Mouse (Mus musculus) neural tube, embryonic 15.5 days (tissue): ENCODE data around the gene Tmem126a. TPM values are rescaled to one million over a fixed set of nuclear protein-coding genes. Genes with fewer than 3 reads are reported as not detected.

Experiments used
- ATAC-seq: fragments of 200-750 bp; cut with Nextera tagmentation; 2 replicates; pipeline ENCODE4 v1.8.0; 2017; ENCODE audit warnings: mild to moderate bottlenecking, moderate TSS enrichment, moderate library complexity; ENCODE audit not compliant: low FRiP score
- H3K27ac ChIP-seq: fragments of 300-500 bp; sonication (generic); replicated peaks from 2 replicates; pipeline ENCODE4 v1.5.1; 2015; ENCODE audit warnings: mild to moderate bottlenecking, inconsistent platforms
- H3K27me3 ChIP-seq: fragments of 300-500 bp; sonication (generic); replicated peaks from 2 replicates; pipeline ENCODE4 v1.6.1; 2015; ENCODE audit warnings: inconsistent platforms
- H3K36me3 ChIP-seq: fragments of 300-500 bp; sonication (generic); 2 replicates; pipeline ENCODE4 v1.6.1; 2015; ENCODE audit warnings: inconsistent platforms
- H3K4me1 ChIP-seq: fragments of 300-500 bp; sonication (generic); 2 replicates; pipeline ENCODE4 v1.6.1; 2015; ENCODE audit warnings: inconsistent platforms
- H3K4me2 ChIP-seq: fragments of 300-500 bp; sonication (generic); 2 replicates; pipeline ENCODE4 v1.6.1; 2015; ENCODE audit warnings: inconsistent platforms, mild to moderate bottlenecking, moderate library complexity
- H3K4me3 ChIP-seq: fragments of 300-500 bp; sonication (generic); replicated peaks from 2 replicates; pipeline ENCODE4 v1.5.1; 2015; ENCODE audit warnings: mild to moderate bottlenecking, inconsistent platforms
- H3K9ac ChIP-seq: fragments of 300-500 bp; sonication (generic); replicated peaks from 2 replicates; pipeline ENCODE4 v1.6.1; 2015; ENCODE audit warnings: mild to moderate bottlenecking, inconsistent platforms
- H3K9me3 ChIP-seq: fragments of 300-500 bp; sonication (generic); replicated peaks from 2 replicates; pipeline ENCODE4 v1.6.1; 2016; ENCODE audit warnings: inconsistent platforms
- WGBS: fragments of 180-500 bp; shearing (Covaris S2); methylation state at CpG from one replicate; pipeline ENCODE4 v1.1.7; 2015; ENCODE audit warnings: mixed read lengths; 5-methylcytosine and 5-hydroxymethylcytosine counted together
- polyA plus RNA-seq: library from polyadenylated mRNA; unstranded; fragments of >200 nt; fragmentation: Nextera tagmentation; extraction: Ambion mirVana; gene quantifications from 2 replicates; pipeline ENCODE4 v1.2.1, GENCODE M21; 2015

Tmem126a gene
- polyA plus RNA-seq, 1 experiment from 2014 or later = 163 TPM

DNA sequence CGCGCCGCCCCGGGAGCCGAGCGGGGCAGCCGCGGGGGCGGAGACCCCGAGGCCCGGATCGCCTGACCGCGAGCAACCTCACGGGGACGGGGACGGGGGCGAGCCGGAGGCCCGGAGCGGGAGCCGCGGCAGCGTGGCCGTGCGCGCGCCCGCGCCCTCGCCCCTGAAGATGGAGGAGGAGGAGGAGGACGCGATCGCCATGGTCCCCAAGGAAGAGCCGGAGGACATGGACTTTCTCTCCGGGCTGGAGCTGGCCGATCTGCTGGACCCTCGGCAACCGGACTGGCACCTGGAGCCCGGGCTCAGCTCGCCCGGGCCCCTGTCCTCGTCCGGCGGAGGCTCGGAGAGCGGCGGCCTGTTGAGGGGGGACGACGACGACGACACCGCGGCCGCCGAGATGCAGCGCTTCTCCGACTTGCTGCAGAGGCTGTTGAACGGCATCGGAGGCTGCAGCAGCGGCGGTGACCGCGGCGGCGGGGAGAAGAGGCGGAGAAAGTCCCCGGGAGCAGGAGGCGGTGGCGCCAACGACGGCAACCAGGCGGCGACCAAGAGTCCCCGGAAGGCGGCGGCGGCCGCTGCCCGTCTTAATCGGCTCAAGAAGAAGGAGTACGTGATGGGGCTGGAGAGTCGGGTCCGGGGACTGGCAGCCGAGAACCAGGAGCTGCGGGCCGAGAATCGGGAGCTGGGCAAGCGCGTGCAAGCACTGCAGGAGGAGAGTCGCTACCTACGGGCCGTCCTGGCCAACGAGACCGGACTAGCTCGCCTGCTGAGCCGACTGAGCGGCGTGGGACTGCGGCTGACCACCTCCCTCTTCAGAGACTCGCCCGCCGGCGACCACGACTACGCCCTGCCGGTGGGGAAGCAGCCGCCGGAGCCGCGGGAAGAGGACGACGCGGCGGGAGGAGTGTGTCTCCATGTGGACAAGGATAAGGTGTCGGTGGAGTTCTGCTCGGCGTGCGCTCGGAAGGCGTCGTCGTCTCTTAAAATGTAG lies 13.6 kb downstream of the Tmem126a start:
- no peaks in the 10 kb centered on the region for H3K27me3 ChIP-seq
- peak overlapping the region; percentile 92 for H3K9ac ChIP-seq
- peaks cover 10% of the 10 kb centered on the region for H3K4me1 ChIP-seq
- H3K9me3 ChIP-seq = no peaks in the 10 kb centered on the region
- peak overlapping the region; percentile 80 for H3K4me3 ChIP-seq
- peak overlapping the region; percentile 98 for H3K27ac ChIP-seq
- under 1% methylated on average over 123 of the region's 123 CpGs for WGBS
- H3K36me3 ChIP-seq = no peaks in the 10 kb centered on the region
- ATAC-seq = peak; percentile 84
- peak overlapping the region; percentile 81 for H3K4me2 ChIP-seq

DNA sequence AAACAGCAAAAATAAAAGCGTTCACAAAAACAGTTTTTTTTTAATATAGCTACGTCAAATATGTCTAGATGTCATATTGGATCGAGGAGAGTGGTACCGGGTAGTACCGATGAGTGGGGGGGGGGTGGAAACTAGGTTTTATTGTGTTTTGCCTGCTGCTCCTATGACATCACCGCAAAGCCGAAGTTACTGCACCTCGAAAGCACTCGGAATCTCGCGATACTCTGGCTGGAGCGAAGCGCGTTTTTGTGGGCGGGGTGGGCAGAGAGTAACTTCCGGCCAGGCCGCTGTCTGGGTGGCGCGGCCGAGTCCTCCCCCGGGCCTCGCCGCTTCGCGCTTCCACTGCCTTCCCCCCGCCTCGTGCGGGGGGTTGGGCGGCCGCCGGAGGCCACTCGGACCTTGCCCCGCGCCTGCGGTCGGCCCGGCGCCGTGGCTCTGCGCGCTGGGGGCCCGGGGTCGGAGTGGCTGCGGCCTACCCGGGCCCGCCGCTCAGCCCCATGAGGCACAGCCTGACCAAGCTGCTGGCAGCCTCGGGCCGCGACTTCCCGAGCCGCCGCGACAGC lies 14.4 kb downstream of the Tmem126a start, which contains the start of gene Crebzf:
Gene Crebzf, plus strand, starts transcription at position 212 of the 563 bp plus-strand sequence.
- Histone ChIP-seq H3K27me3 (no peaks in the 10 kb centered on the region), H3K36me3 (no peaks in the 10 kb centered on the region), H3K27ac (peak within 1 kb of the TSS; percentile 98), H3K9me3 (no peaks in the 10 kb centered on the region), H3K4me3 (peak within 1 kb of the TSS; percentile 80), H3K9ac (peak within 1 kb of the TSS; percentile 92), H3K4me1 (peaks cover 10% of the 10 kb centered on the region), H3K4me2 (peak within 1 kb of the TSS; percentile 81)
- under 1% methylated on average over 49 of the region's 54 CpGs for WGBS
- peak; percentile 97 for ATAC-seq

DNA sequence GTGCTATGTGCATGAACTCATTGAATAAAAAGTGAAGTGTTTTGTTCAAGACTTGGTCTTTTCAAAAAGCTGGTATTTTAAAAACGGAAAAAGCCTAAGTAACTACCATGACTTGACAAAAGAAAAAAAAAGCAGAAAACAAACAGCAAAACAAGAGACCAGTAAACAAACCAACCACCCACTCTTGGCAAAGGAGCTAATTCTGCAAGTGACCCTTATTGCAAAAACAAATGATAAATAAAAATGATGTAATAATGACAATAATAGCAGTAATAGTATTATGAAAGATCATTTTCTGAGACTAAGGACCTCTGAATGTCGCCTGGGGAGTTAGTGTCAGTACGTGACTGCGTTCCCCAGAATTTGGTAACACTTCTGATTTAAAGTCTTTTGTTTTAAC lies 15.0 kb downstream of the Tmem126a start:
- peak; percentile 9; the same call in 1 of the 2 replicates for ATAC-seq
- no peaks in the 10 kb centered on the region for H3K9me3 ChIP-seq
- H3K27ac ChIP-seq = peak overlapping the region; percentile 98
- 8% methylated on average over 4 of the region's 4 CpGs for WGBS
- H3K4me1 ChIP-seq = peaks cover 10% of the 10 kb centered on the region
- peak overlapping the region; percentile 60 for H3K4me2 ChIP-seq
- H3K27me3 ChIP-seq = no peaks in the 10 kb centered on the region
- H3K36me3 ChIP-seq = no peaks in the 10 kb centered on the region
- H3K4me3 ChIP-seq = peak overlapping the region; percentile 80
- peak overlapping the region; percentile 92 for H3K9ac ChIP-seq

DNA sequence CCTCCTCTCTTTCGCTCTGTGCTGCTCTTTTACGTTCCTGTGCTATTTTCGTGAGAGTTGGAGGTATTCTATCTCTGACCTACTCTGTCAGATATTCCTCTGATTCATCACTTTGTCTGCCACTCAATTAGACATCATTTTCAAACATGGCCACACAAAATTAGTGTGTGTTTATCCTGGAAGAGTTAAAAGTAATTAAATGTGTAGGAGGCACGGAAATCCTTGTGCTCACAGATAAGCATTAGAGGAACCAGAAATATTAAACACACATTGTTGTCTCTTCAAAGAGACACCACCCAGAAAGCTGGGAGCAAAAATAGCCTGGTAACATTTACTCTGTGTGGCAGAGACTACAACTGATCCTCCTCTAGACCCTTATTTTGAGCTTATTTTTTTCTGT lies 17.0 kb downstream of the Tmem126a start:
- Histone ChIP-seq H3K9ac (no peak overlapping the region), H3K4me2 (no peak overlapping the region), H3K36me3 (no peaks in the 10 kb centered on the region), H3K4me1 (peaks cover 4% of the 10 kb centered on the region; the same call in 1 of the 2 replicates), H3K27me3 (no peaks in the 10 kb centered on the region), H3K4me3 (no peak overlapping the region), H3K9me3 (no peaks in the 10 kb centered on the region), H3K27ac (no peak overlapping the region)
- no peak for ATAC-seq
- 95% methylated on average over 4 of the region's 4 CpGs for WGBS

DNA sequence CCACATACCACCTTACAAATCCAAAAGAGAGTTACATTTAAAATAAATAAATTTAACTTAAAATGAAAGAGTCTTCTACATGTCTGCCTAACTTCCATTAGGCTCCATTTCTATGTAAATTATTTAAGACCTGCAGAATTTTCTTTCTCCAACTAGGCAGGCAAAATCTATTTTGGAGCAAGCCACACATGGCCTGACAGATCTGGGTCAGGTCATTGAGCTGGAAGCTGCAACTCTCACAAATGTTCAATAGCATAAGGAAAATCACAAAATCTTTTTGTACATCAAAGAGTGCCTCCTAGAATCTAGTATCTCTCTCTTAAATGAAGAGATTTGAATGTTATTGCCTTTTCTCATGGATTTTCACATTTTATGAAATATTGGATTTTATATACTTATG lies 24.8 kb downstream of the Tmem126a start:
- Histone ChIP-seq H3K4me2 (no peak overlapping the region), H3K4me1 (peaks cover 2% of the 10 kb centered on the region), H3K36me3 (no peaks in the 10 kb centered on the region), H3K9me3 (no peaks in the 10 kb centered on the region), H3K27me3 (no peaks in the 10 kb centered on the region), H3K9ac (no peak overlapping the region), H3K27ac (no peak overlapping the region), H3K4me3 (no peak overlapping the region)
- ATAC-seq = no peak

DNA sequence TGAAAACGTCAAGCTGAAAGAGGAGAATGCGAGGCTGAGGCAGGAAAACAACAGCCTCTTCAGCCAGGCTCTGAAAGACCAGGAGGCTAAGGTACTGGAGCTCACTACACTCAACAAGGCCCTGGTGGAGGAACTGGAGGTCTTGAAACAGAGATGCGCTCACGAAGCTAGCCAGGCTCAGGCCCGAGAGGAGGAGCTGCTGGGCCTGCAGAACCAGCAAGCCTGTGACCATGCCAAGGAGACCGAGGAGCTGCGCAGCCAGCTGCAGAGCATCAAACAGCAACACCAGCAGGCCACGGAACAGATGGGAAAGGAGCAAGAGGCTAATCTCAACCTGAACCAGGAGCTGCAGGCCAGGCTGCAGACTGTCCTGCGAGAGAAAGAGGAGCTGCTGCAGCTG lies 30.0 kb downstream of the Tmem126a start:
- peak overlapping the region; percentile 81 for H3K4me2 ChIP-seq
- H3K27ac ChIP-seq = peak overlapping the region; percentile 54
- no peaks in the 10 kb centered on the region for H3K27me3 ChIP-seq
- H3K36me3 ChIP-seq = no peaks in the 10 kb centered on the region
- no peaks in the 10 kb centered on the region for H3K9me3 ChIP-seq
- peak overlapping the region; percentile 47 for H3K9ac ChIP-seq
- ATAC-seq = no peak
- H3K4me1 ChIP-seq = peaks cover 11% of the 10 kb centered on the region
- peak overlapping the region; percentile 47 for H3K4me3 ChIP-seq
- WGBS = 71% methylated on average over 9 of the region's 9 CpGs

DNA sequence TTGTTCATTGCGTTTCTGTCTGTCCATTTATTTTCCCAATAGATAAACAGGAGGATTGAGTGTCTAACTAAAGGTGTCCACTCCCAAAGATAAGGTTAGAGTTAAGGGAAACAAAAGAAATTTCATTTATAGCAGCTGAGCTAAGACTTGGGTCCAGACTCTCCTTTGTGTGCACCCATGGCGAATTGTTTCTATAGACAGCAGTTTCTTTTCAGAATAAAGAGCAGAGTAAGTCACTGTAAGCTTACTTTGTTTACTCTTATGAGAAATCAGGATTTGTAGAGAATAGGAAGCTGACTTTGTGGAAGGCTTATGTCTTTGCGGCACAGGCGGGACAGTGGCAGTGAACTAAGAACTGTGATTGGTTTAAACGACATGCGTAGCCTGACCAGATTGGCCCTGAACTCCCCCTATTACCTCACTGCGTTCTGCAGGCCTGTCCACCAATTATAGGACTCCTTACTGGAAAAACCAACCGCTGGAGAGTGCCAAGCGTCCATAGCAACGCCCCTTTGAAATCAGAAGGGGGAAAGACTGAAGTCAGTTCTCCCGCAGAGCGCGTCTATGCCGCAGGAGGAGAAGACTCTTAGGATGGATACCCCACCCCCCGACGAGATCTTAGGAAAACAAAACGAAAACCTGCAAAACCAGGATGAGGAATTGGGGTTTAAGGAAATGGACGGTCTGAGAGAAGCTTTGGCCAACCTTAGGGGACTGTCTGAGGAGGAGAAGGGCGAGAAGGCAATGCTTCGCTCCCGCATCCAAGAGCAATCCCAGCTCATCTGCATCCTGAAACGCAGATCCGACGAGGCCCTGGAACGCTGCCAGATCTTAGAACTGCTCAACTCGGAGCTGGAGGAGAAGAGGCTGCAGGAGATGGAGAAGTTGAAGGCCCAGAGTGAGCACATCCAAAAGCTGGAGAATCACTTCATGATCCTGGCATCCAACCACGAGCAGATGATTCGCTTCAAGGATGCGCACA lies 30.7 kb downstream of the Tmem126a start, which contains the start of gene Ccdc89:
Gene Ccdc89, plus strand, starts transcription at position 558 of the 982 bp plus-strand sequence.
- peak within 1 kb of the TSS; percentile 47 for H3K4me3 ChIP-seq
- peak; percentile 100 for ATAC-seq
- peak within 1 kb of the TSS; percentile 81 for H3K4me2 ChIP-seq
- 20% methylated on average over 29 of the region's 29 CpGs for WGBS
- H3K27ac ChIP-seq = peak within 1 kb of the TSS; percentile 58
- peaks cover 11% of the 10 kb centered on the region for H3K4me1 ChIP-seq
- H3K9me3 ChIP-seq = no peaks in the 10 kb centered on the region
- H3K36me3 ChIP-seq = no peaks in the 10 kb centered on the region
- H3K9ac ChIP-seq = peak within 1 kb of the TSS; percentile 47
- no peaks in the 10 kb centered on the region for H3K27me3 ChIP-seq

DNA sequence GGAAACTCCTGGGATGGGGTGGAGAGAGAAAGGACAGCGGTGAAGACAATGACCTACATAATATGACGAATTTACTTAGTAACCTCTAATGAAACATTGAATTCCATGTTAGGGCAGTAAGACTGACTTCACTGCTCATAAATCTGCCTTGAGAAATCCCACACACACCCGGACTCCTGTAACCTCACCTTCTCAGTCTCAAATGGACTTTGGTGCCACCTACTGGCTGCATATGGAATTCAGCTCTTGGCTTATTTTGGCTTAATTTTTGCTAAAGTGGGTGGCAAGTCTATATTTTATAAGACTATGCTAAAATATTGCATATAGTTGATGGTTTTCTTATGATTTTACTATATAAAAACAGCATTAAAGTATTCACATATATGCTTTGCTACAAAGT lies 47.1 kb downstream of the Tmem126a start:
- H3K27ac ChIP-seq = no peak overlapping the region
- ATAC-seq = no peak
- H3K27me3 ChIP-seq = no peaks in the 10 kb centered on the region
- H3K36me3 ChIP-seq = no peaks in the 10 kb centered on the region
- no peaks in the 10 kb centered on the region for H3K9me3 ChIP-seq
- no peak overlapping the region for H3K4me2 ChIP-seq
- H3K9ac ChIP-seq = no peak overlapping the region
- H3K4me1 ChIP-seq = no peaks in the 10 kb centered on the region
- WGBS = 44% methylated on average over 3 of the region's 3 CpGs
- no peak overlapping the region for H3K4me3 ChIP-seq

Other genes with a start within 250 kb of the Tmem126a start
- not detected in 2 replicates for gene Ccdc83, start 191.5 kb downstream of the Tmem126a start, polyA plus RNA-seq
- gene Sytl2, start 155.0 kb downstream of the Tmem126a start, polyA plus RNA-seq = 9.8 and 10.1 TPM in 2 replicates
- 1.3 and 1.5 TPM in 2 replicates for gene Ccdc89, start 30.7 kb downstream of the Tmem126a start, polyA plus RNA-seq
- gene Crebzf, start 14.5 kb downstream of the Tmem126a start, polyA plus RNA-seq = 30.2 and 33.8 TPM in 2 replicates
- gene Tmem126b, start 18.8 kb upstream of the Tmem126a start, polyA plus RNA-seq = 47.2 and 49.0 TPM in 2 replicates
- gene Dlg2, start 19.4 kb upstream of the Tmem126a start, polyA plus RNA-seq = 29.8 and 29.9 TPM in 2 replicates